Mouse (Mus musculus) urinary bladder, postnatal 10 days (tissue): ENCODE data around the gene Cacna2d4.
"Not testable (repeated sequence)": the region's sequence is repeated elsewhere in the genome, so short reads cannot be mapped to it uniquely, and the experiment has no call there.

Source experiments
- DNase-seq: peaks from one replicate; pipeline ENCODE4 v3.0.0; 2022; ENCODE audit warnings: low spot score

The Cacna2d4 gene

DNA sequence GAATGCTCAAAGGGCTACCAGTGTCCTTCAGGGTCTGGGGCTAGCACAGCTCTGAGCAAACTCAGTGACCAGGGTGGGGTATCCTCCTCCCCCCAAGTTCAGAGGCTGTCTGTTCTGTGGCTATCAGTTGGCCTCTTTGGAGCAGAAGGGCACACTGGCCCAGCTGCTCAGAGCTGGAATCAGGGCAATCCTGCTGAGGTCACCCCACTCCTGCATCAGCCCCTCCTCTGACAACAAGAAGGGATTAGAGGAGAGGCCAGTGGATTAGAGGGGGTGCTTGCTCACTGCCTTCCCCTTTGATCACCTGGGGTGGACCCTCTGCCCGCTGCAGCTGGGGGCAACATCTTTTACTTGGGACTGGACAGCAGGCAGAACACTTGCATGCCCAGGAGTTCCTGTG is at the start of gene Cacna2d4:
Gene Cacna2d4 (plus strand): TSS at position 286 of the 400 bp plus-strand sequence.
- DNase-seq: no peak

DNA sequence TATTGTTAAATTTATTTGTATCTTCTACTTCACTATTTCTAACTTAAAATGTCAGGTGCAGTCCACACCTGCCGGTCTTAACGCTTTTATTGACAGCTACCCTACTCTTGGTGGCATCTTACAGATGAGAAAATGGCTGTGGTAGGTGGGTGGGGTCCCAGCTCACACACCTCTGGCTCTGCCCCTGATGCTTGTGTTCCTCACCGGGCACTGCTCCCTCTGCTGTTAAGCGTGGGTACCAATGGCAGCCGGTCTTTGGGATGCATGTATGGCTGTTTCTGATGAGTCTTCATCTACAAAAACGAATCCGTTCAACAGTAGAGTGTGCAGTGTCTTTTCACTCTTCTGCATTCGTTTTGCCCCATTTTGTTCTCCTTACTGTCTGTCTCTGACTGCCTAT is 49.7 kb upstream of the Cacna2d4 start:
- no peak for DNase-seq

DNA sequence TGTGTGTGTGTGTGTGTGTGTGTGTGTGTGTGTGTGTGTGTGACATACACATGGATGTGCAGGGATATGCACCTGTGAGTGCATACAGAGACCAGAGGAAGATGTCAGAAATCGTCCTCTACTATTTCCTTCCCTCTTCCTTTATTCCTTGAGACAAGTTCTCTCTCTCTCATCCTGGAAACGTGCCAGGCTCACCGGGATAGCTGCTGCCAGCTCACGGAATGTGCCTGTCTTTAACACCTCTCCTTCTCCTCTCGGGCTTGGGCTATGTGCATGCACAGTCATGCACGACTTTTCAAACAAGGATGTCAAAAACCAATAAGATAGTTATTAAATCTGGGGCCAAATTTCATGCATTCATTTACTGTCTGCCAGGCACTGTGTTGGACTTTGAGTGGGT is 48.7 kb upstream of the Cacna2d4 start:
- DNase-seq: no peak

DNA sequence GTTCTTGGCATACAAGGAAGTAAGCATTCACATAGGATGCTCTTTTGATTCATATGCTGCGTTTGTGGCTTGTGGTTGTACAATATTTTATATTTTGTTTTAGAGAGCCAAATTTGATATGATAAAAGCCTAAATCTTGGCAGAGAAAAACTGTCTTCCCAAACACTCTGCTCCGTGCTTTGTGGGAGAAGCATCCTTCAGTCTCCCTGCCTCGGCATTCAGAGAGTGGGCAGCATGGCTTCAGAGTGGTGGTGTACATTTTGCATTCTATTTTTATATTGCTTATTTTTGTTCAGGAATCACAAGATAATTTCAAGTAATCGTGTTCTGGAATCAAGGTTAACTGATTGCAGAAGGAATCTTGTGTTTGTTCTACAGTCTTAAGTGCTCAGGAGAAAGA is 44.8 kb upstream of the Cacna2d4 start:
- no peak for DNase-seq

DNA sequence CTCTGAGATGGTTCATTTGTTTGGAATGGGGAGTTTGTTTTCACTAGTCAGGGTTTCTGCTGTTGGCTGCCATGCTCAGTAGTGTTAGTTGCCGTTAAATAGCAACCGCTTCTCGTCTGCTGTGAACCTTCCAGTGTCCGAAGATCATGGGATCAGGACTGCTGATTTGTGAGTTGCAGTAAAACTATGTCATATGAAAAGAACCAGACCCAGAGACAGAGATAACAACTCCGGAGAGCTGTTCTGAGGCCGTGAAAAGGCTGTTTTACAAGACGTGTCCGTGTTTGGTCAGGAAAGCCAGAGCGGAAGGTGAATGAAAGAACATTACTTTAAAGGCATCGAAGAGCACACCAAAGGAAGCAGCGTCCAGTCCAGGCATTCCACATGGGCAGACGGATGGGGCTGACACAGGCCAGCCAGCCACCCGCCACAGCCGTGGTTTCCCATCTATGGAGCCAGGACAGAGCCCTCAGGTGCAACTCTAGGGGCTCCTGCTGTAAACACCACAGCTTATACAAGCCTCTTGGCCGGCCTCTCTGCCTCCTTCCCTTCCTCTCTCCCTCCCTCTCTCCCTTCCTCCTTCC is 42.7 kb upstream of the Cacna2d4 start:
- DNase-seq: no peak

DNA sequence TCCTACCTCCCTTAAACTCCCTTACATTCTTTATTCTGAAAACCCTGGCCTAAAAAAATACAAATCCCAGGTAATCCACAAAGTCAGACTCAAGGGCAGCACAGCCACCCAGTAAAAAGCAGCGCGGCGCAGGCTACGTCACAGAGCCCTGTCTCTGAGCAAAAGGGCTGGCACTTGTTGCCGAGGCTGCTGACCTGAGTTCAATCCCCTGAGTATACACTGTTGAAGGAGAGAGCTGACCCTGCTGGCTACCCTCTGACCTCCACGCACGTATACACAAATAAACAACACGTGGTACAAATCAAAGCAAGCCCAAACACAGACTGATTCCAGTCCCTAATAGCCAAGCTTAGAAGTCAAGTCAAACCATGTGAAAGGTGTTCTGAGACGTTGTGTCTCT is 42.2 kb upstream of the Cacna2d4 start:
- no peak for DNase-seq

DNA sequence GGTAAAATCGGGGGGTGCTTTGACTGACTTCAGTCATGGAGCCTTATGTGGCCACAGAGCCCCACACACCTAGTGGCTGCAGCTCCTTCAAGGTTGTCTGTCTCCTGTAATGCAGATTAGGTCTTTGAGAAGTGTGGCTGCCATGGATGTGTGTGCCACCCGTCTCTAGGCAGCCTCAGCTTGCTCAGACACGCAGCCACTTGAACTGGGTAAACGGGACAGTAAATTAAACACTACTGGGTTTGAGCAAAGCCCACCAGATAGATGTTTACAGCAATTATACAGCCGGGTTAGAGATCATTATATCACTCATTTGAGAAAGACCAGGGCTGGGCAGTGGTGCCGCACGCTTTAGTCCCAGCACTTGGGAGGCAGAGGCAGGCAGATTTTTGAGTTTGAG is 41.7 kb upstream of the Cacna2d4 start:
- DNase-seq: no peak

DNA sequence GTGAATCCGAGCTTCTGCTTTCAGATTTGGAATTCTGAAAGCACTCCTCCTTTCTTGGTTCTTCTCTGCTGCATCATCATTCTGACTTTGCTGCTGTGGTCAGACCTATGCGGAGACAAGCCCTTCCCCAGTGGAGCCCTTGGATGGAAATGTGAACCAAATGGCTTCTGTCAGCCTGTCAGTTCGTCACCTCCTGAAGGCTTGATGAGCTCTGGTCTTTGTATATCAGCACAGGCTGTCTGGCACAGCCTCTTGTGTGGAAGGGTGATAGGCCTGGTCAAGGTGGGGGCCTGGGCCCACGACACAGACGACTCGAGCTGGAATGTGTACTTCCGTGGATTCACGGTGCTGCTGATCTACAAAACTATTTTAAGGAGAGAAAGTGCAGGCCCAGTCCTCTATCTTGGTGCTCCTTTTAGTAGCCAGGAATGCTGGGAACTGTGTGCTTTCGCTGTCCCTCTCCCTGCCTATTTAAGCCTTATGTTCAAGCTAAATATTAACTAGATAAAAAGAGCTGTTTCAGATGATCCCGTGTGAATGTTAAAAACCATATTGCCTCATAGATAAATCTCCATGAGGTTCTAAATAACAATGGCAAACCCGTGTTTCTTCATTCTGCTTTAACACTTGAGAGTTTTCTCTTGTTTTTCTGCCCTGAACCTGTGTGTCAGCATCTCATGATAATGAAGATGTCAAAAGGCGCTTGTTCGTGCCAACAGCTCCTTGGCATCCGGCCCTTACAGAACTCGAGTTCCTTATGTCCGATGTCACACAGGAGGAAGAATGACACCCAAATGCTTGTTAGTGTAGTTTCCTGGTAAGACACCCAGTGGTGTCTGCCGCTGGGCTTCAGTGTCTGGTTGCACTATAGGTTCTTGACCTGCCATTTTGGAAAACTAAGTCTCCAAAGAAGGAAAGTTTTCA is 39.7 kb upstream of the Cacna2d4 start, which contains the start of gene Cacna1c:
Gene Cacna1c (minus strand): TSS at position 37 of the 924 bp plus-strand sequence.
- DNase-seq: no peak

DNA sequence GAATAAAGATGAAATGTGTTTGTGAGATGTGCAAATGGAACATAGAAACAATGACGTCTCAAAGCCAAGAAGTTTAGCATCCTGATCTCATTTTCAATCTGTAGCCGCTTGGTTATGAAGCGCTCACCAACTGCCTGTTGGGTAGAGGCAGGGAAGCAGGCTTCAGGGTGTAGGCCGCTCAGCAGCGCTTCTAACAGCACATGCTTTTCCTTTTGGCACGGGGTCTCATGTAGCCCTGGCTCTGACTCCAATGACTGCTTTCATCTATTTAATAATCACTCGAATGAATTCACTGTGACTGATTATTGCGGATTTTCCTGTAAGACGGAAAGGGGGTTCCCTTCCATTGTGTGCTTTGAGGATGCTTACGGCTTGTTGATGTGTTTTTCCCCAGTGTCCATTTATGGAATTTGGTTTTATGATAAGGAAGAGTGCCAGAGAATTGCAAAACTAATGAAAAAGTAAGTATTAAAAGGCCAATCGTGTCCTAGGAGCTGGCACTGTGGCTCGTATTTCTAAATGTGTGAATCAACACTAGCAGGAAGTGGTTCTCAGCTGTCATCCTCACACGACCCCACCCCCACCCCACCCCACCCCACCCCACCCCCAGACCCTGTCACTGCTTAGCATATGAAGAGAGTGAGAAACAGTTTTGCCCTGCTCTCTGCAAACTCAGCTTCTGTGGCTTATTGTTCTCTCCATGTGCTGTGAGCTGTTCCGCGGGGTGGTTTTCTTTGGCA is 37.6 kb upstream of the Cacna2d4 start:
- no peak for DNase-seq

DNA sequence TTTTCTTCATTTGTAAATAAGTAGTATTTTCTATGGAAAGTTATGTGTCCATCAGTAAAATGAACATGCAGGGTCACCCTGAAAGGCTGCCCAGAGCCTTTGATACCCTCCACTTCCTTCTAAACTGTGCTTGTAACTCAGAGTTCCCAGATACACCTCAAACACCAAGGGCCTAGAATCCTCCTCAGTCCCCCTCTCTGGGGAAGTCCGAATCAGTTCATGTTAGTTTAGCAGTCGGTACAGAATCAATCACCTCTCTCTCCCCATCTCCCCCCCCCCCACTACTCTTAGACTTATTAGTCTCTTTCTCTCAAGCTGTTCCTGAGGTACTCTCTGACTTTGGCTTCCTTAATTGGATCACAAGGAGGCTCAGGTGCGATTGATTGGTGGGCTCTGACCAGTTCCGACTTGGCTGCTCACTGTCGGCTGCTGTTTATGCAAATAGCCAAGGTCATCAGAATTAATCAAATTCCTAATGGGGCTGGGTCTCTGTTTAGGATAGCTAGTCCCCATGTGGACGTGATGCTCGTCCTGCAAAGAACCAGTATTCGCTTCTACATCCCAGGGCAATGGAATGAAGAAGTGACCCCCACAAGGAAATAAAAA is 36.9 kb upstream of the Cacna2d4 start:
- DNase-seq: no peak

DNA sequence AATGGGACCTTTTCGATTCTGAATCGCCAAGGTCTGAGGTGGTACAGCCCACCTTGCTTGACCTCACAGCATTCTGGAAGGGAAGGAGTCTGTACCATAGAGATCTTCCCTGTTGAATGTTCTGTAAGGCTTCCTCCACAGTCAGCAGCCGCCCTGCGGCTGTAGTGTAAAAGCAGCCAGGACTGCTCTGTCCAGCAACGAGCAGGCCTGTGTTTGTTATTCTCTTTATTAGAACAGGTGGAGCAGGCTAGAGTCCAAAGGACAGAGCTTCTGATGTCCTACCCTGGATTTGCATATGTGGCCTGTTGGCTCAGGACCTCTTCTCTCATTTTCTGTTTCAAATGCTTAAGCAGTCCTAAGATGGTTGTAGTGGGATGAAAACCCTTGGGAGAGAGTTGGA is 36.0 kb upstream of the Cacna2d4 start:
- DNase-seq: no peak

DNA sequence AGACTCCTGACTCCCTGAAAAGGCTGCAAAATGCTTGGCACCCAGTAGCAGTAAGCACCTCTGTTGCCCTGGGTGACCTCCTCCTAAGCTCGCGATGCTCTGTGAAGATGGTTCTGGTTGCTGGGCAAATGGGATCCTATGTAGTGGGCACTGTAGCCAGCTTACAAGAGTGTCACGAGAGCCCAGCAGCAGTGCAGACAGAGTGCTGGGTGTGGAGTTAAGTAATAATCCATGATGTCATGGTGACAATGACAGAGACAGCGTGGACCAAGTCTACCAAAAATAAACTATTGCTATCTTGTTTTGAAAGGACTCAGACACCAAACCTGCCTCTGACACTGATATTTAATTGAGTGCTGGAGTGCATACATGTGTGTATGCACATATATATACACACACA is 34.8 kb upstream of the Cacna2d4 start:
- DNase-seq: no peak

DNA sequence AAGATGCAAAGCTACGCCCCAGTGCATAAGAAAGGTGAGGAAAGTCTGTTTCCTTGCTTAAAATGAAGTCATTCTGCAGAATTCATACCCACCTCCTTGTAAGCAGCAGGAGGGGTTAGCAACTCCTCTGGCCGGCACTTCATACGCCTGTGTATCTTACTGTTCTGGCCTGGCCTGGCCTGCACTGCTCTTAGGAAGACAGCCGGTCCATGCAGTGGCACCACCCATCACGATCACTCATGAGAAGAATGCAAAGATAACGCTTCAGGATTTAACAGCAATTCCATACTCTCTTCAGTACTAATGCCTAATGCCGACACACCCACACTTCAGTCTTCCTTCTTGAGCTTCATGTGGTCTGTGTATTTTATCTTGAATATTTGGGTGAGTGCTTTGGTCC is 32.0 kb upstream of the Cacna2d4 start:
- DNase-seq: no peak

DNA sequence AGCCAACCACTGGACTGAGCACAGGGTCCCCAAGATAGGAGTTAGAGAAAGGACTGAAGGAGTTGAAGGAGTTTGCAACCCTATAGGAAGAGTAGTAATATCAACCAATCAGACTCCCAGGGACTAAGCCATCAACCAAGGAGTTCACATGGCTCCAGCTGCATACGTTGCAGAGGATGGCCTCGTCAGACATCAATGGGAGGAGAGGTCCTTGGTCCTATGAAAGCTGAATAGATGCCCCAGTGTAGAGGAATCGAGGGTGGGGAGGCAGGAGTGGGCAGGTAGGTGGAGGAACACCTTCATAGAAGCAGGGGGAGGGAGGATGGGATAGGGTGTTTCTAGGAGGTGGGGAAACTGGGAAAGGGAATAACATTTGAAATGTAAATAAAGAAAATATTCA is 31.4 kb upstream of the Cacna2d4 start:
- DNase-seq: no peak

DNA sequence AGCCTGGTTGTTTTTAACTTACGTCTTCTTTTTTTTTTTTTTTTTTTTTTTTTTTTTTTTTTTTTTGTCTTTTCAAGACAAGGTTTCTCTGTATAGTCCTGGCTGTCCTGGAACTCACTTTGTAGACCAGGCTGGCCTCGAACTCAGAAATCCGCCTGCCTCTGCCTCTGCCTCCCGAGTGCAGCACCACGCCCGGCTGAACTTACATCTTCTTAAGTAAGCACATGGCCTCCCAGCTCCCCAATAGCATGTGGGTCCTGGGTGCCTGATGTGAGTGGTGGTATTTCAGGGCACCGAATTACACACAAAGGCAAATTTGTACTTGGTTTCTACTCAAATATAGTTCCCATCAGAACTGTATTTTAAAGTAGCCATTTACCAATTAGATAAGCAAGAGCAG is 30.3 kb upstream of the Cacna2d4 start:
- not testable (repeated sequence) for DNase-seq

DNA sequence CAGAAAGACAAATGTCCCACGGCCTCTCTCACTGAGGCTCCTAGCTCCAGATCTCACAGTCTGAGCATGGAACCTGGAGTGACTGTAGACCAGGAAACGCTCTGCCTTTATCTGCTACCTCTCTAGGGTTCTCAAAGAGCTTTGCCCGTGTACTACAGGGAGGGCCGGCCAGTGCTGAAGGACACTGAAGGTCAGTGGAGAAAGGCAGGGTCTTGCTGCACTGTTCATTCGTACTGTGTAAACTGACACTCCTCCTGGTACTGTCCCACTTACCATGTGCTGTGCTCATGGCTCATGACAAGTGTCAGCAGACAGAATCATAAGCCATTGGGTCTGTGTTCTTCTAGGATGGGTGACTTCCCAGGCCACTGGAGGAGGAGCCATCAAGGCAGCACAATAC is 23.0 kb upstream of the Cacna2d4 start:
- DNase-seq: no peak

DNA sequence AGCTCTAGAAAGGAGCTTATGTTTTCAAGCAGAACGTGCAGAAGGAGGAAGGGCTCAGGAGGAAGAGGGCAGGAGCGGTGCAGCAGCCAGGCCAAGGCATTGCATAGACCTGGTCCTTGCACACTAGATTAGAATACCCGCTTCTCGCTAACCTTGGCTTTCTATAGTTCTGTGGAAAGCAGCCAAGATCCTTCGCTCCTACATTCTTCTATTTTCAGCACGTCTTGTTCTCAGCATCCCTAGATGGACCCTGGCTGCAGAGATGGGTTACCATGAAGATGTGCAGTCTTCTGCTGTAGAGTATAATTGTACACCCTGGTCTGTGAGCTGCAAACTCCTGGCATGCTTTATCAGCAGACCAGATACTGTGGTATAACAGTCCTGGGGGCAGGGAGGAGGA is 22.1 kb upstream of the Cacna2d4 start:
- DNase-seq: no peak

DNA sequence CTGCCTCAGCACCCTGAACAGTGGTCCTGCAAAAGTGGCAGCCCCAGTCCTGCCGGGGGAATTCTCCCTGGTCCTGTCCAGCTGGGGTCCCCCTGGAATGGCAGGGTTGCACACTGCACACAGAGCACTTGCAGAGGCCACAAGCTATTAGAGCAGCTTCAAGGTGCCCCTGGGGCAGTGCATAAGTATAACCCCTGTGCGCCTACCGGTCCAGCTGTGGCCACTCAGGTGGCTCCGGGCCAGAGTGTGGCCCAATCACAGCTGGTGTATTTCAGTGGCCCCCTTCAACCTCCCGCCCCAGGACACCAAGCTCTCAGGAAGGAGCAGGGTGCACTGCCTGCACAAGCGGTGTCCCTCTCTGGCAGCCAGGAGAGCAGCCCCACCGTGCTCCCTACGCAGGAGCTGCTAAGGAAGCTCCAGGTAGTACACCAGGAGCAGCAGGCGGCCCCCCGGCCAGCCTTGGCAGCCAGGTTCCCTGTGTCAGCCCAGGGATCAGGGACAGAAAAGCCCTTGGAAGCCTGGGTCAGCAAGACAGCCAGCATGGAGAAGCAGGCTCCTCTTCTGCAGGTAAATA is 21.2 kb upstream of the Cacna2d4 start:
- DNase-seq: no peak

DNA sequence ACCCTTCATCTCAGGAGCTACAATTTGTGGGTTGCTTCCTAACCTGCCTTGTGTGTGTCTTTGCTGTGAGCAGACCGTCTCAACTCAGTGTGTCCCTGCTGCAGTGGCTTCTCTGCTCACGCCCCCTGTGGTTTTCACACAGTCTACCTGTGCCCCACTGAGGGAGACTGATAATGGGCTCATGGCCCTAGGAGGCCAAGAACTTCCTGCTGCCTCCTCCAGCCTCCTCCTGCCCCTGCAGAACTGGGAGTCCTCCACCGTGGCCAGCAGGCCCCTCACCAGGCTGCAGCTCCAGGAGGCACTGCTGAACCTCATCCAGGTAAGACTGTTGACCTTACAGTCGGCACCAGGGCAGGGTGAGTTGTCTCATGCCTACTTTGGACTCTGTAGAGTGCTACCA is 18.7 kb upstream of the Cacna2d4 start:
- DNase-seq: no peak

DNA sequence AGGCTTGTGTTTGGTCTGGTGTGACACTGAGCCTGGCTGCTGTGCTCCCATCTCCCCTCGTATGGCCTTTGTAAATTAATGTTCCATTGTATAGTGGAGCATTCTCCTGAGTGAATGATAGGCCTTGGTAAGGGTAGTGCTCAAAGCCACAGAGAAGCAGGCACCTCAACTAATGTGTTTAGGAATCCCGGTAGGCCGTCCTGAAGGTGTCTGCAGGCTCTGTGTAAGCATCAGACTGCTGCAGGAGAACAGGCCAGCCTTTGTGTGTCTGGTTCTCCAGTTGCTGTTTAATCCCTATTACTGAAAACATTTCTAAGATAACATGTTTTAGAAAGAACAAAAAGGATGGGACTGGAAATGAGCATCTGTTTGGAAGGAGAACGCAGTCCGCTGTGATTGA is 17.7 kb upstream of the Cacna2d4 start:
- no peak for DNase-seq

DNA sequence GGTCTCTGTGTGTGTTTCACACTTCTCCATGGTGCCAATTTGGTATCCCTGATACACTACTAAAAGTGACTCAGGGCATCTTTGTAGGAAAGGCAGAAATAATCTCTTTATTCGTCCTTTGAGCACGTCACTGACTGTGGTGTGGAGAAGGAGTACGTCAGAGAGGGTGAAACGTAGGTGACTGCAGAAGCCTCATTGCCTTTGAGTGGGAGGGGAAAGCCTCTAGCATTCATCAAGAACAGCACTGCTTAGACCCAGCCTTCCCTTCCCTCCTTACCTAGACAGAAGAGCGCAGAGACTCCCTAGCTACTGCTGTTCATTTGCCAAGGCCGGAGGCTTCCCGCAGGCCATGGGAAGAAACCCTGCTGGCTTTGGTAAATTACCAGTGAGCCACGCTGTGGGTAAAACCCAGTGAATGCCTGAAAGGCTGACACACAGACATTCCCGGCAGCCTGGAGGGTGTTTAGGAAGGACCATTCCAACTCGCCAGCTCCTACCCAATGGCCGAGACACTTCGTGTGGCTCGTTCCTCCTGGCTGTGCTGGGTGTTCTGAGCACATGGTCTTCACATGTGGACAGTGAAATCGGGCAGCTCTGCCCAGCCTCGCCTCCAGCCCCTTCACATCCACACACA is 17.0 kb upstream of the Cacna2d4 start:
- no peak for DNase-seq

DNA sequence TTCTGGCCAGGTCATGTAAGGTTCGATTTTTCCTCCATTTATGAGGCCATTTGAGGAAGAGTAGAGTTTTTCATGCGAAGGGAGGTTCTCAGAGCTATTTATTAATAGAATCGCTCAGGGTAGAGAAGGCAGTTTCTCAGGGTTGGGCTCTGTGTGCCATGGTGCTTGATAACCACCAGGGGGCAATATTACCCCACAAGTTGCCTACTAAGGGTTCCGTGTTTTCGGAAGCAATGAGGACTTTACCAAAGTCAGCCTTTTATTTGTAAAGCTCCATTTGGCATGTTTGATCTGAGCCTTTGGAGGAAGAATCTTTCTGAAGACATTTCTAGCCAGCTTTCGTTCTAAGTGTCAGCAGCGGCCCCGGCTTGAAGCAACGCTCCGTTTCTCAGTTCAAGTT is 16.0 kb upstream of the Cacna2d4 start:
- DNase-seq: no peak
